Mouse (Mus musculus) liver, postnatal 0 days (tissue): ENCODE results near the gene Glis2.

Source experiments
- CTCF ChIP-seq: sonication (generic); IDR thresholded peaks from 2 replicates; pipeline ENCODE4 v1.5.1; 2016; ENCODE audit warnings: antibody characterized with exemption, low read depth
- EP300 ChIP-seq: IDR thresholded peaks from 2 replicates; pipeline ENCODE4 v1.6.1; 2016; ENCODE audit warnings: antibody characterized with exemption, low read depth, mild to moderate bottlenecking

GRCm38 (mm10) chr16:4590236-4590635, 4.3 kb upstream of the Glis2 start:
- TF ChIP-seq EP300 (no peak), CTCF (no peak)
